Mouse (Mus musculus) thymus, postnatal 0 days (tissue): Measurements from ENCODE around the gene H2-Q10. TPM values are rescaled to one million over a fixed set of nuclear protein-coding genes. Genes with fewer than 3 reads are reported as not detected.
"Not testable (repeated sequence)": the region's sequence is repeated elsewhere in the genome, so short reads cannot be mapped to it uniquely, and the experiment has no call there.

Experiments
- DNase-seq: peaks from one replicate; pipeline ENCODE4 v3.0.0-alpha.2; 2015; ENCODE audit warnings: low spot score
- polyA plus RNA-seq: library from polyadenylated mRNA; unstranded; fragments of >200 nt; fragmentation: Nextera tagmentation; extraction: Ambion mirVana; gene quantifications from 2 replicates; pipeline ENCODE4 v1.2.1, GENCODE M21; 2015

H2-Q10 gene
- polyA plus RNA-seq: 3.3 and 3.8 TPM in 2 replicates

DNA sequence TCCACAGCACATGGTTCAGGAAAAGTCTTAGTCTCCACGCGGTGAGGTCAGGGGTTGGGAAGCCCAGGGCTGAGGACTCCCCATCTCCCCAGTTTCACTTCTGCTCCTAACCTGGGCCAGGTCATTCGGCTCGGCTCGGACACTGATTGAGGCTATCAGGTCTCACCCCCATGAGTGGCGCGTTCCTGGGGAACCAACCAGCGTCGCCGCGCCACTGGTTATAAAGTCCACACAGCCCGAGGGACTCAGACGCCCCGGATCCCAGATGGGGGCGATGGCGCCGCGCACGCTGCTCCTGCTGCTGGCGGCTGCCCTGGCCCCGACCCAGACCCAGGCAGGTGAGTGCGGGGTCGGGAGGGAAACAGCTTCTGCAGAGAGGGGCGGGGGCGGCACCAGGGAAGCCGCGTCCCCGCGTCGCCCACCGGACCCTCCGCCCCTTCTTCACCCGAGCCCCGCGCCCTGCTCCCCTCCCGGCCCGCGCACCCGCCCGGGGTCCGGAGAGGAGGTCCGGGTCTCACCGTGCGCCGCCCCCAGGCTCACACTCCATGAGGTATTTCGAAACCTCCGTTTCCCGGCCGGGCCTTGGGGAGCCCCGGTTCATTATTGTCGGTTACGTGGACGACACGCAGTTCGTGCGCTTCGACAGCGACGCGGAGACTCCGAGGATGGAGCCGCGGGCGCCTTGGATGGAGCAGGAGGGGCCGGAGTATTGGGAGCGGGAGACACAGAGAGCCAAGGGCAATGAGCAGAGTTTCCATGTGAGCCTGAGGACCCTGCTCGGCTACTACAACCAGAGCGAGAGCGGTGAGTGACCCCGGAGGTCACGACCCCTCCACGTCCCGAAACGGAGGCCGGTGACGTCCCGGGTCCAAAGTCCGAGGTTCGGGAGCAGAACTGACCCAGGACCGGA, at the start of gene H2-Q10:
TSS of gene H2-Q10 (plus strand) at position 248 of the 910 bp plus-strand sequence.
- no peak for DNase-seq

DNA sequence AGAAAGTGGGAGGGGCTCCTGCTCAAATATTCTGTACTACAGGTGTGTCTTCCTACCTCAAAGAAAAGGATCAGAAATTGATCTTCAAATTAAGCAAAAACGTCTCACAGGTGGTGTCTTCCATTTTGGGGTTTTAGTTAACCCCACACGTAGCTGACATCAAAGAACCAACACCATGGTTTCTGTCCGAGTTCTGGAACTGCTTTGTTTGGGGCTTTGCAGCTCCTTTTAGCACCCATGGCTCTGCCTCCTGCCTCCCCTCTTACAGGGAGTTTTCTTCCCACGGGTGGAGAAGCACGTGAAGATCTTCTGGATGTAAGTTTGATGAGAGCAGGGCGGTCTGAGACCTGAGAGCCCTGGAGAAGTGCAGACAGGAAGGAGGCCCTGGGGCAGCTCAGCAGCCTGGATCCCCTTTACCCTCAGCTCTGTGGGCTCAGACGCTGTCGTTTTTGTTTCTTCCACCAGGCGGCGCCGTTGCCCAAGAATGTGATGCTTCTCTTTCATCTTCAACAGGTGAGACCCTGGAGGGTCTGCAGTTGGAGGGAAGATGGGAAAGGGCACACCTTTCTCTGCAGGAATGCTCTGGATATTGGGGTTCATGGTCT, 49.6 kb upstream of the H2-Q10 start:
- peak; percentile 69 for DNase-seq

DNA sequence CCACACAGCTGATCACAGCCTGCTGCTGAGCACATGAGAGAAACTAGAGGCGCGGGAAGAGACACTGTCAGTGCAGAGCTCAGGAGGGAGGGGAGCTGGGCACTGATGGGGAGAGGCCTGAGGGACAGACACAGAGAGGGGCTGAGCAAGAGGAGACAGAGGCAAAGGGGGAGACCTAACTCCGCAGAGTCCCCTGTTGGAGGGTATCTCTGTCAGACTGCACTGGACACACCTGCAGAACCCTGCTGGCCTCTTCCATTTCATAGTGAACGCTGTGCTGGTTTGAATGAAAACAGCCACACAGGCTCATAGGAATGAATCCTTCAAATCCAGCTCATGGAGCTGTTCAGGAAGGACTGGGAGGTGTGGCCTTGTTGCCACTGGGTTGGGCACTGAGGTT, 48.6 kb upstream of the H2-Q10 start:
- DNase-seq: not testable (repeated sequence)

DNA sequence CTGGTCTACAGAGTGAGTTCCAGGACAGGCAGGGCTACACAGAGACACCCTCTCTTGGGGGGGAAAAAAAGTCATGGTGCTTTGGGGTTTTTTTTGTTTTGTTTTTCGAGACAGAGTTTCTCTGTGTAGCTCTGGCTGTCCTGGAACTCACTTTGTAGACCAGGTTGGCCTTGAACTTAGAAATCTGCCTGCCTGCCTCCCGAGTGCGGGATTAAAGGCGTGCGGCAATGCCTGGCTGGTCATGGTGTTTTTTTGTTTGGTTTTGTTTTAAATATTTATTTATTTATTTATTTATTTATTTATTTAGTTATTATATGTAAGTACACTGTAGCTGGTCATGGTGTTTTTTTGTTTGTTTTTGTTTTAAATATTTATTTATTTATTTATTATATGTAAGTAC, 47.5 kb upstream of the H2-Q10 start:
- not testable (repeated sequence) for DNase-seq

DNA sequence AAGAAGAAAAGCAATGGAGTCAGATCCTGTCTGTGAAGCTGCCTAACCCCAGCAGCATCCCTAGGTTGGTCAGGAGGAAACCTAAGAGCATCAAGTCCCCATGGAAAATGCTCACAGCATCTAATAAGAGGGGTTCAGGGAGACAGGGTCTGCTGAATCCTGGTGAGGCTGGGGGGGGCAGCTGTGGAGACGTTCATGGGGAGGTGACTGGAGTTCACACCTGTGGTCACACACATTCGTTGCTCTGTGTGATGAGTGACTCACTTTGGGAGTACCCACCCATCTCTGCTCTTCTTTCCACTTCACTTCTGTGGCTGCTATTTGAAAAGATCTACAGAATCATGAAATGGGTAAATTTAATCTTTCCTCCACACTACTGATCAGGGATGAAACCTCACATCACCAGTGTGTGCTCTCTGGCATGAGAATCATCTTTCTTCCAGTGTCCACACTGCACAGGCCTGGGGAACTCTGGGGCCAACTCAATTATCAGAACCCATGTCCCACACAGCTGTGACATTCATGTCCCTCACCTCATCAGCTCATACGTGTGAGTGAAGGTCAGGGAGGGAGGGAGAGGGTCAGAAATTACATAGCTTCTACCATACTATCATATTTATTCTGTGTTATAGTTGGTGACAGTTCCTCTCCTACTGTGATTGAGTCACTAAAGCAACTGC, 46.6 kb upstream of the H2-Q10 start:
- DNase-seq: not testable (repeated sequence)

DNA sequence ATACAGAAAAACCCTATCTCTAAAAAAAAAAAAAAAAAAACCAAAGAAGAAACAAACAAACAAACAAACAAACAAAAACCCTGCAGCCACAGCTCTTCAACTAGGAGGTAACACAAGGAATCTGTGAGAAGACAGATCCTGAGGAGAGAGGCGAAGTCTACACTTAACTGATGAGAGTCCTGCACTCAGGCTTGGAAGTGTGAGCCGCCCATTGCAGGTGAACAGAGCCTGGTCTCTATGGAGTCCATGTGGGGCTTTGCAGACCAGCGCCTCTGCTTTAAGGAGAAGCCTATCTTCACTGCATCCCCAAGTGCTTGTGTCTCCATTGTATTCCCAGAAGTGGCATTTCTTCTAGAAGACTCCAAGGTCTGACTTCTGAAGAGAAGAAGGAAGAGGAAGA, 45.8 kb upstream of the H2-Q10 start:
- DNase-seq: not testable (repeated sequence)

DNA sequence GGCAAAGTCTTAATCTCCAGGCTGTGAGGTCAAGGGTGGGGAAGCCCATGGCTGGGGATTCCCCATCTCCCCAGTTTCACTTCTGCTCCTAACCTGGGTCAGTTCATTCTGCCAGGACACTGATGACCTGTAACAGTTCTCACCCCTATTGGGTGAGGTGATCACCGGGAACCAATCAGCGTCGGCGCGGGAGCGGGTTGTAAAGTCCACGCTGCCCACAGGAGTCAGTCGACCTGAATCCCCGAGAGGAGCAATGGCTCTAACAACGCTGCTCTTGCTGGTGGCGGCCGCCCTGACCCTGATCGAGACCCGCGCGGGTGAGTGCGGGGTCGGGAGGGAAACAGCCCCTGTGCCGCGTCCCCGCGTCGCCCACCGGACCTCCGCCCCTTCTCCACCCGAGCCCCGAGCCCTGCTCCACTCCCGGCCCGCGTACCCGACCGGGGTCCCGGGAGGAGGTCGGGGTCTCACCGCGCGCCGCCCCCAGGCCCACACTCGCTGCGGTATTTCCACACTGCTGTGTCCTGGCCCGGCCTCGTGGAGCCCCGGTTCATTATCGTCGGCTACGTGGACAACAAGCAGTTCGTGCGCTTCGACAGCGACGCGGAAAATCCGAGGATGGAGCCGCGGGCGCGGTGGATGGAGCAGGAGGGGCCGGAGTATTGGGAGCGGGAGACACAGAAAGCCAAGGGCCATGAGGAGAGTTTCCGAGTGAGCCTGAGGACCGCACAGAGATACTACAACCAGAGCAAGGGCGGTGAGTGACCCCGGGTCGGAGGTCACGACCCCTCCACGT, 45.1 kb upstream of the H2-Q10 start, which contains the start of gene H2-Q6:
TSS of gene H2-Q6 (plus strand) at position 227 of the 793 bp plus-strand sequence.
- not testable (repeated sequence) for DNase-seq

DNA sequence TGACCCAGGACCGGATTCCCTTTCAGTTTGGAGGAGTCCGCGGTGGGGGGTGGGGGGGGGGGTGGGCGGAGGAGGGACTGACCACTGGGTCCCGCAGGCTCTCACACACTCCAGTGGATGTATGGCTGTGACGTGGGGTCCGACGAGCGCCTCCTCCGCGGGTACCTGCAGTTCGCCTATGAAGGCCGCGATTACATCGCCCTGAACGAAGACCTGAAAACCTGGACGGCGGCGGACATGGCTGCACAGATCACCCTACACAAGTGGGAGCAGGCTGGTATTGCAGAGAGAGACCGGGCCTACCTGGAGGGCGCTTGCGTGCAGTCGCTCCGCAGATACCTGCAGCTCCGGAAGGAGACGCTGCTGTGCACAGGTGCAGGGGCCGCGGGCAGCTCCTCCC, 44.4 kb upstream of the H2-Q10 start:
- not testable (repeated sequence) for DNase-seq

DNA sequence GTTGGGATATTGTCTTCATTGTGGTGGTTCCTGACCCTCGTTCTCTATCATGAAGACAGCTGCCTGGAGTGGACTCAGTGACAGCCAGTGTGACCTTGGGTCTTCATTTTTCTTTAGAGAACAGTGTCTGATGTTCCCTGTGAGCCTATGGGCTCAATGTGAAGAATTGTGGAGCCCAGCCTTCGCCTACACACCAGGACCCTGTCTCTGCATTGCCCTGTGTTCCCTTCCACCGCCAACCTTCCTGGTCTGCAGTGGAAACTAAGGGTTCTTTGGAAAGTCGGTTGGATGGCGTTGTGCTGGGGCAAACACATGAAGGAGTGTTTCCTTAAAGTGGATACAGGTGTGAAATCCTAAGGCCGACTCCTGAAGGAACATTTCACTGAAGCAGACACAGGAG, 41.0 kb upstream of the H2-Q10 start:
- not testable (repeated sequence) for DNase-seq

DNA sequence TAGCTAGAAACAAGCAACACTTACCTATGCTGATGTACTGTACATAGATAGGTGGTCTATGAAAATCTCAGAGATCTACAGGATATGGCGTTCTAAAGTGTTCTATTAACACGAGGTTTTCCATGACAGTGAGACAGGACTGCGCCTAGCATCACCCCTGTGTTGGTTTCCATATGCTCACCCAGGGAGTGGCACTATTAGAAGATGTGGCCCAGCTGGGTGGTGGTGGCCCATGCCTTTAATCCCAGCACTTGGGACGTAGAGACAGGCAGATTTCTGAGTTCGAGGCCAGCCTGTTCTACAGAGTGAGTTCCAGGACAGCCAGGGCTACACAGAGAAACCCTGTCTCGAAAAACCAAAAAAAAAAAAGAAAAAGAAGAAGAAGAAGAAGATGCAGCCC, 39.2 kb upstream of the H2-Q10 start:
- DNase-seq: not testable (repeated sequence)

DNA sequence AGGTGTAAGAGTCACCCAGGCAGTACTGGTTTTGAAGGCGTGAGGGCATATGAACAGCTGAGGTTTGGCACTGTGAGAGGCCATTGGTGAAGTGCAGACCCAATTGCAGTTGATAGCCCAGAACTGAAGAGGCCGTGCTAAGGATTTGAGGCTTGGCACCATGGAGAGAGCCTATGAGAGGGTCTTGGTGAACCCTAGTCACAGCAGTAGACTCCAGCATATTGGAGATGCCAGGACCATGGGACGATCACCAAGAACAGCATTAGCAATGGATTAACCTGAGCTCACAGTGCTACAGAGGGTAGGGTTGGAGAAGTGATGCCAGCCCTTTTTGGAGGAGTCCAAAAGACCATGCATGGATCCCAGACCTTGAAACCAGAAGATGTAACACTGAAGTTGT, 37.7 kb upstream of the H2-Q10 start:
- not testable (repeated sequence) for DNase-seq

DNA sequence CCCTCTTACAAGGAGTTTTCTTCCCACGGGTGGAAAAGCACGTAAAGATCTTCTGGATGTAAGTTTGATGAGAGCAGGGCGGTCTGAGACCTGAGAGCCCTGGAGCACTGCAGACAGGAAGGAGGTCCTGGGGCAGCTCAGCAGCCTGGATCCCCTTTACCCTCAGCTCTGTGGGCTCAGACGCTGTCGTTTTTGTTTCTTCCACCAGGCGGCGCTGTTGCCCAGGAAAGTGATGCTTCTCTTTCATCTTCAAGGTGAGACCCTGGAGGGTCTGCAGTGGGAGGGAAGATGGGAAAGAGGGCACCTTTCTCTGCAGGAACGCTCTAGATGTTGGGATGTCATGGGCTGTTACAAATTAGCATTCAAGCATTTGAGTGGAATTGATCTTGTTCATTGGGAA, 35.1 kb upstream of the H2-Q10 start:
- DNase-seq: peak; percentile 69

DNA sequence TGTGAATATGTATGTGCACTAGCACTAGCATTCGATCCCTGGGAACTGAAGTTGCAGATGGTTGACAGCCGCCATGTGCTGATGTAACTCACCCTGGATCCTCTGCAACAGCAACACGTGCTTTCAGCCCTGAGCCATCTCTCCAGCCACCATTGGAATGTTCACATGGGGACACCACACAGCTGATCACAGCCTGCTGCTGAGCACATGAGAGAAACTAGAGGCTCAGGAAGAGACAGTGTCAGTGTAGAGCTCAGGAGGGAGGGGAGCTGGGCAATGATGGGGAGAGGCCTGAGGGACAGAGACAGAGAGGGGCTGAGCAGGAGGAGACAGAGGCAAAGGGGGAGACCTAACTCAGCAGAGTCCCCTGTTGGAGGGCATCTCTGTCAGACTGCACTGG, 34.3 kb upstream of the H2-Q10 start:
- DNase-seq: not testable (repeated sequence)

DNA sequence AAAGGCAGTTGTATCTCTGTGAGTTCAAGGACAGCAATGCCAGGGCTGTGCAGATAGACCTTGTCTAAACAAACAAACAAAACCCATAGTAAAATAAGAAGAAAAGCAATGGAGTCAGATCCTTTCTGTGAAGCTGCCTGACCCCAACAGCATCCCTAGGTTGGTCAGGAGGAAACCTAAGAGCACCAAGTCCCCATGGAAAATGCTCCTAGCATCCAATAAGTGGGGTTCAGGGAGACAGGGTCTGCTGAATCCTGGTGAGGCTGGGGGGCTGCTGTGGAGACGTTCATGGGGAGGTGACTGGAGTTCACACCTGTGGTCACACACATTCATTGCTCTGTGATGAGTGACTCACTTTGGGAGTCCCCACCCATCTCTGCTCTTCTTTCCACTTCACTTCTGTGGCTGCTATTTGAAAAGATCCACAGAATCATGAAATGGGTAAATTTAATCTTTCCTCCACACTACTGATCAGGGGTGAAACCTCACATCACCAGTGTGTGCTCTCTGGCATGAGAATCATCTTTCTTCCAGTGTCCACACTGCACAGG, 32.4 kb upstream of the H2-Q10 start:
- DNase-seq: not testable (repeated sequence)

DNA sequence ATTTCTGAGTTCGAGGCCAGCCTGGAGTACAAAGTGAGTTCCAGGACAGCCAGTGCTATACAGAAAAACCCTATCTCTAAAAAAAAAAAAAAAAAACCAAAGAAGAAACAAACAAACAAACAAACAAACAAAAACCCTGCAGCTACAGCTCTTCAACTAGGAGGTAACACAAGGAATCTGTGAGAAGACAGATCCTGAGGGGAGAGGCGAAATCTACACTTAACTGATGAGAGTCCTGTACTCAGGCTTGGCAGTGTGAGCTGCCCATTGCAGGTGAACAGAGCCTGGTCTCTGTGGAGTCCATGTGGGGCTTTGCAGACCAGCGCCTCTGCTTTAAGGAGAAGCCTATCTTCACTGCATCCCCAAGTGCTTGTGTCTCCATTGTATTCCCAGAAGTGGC, 31.5 kb upstream of the H2-Q10 start:
- not testable (repeated sequence) for DNase-seq

DNA sequence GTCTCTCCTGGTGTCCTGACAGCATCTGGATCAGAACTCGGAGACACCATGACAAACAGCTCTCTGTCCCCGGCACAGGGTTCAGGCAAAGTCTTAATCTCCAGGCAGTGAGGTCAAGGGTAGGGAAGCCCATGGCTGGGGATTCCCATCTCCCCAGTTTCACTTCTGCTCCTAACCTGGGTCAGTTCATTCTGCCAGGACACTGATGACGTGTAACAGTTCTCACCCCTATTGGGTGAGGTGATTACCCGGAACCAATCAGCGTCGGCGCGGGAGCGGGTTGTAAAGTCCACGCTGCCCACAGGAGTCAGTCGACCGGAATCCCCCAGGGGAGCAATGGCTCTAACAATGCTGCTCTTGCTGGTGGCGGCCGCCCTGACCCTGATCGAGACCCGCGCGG, 31.0 kb upstream of the H2-Q10 start, which contains the start of gene H2-Q7:
TSS of gene H2-Q7 (plus strand) at position 271 of the 400 bp plus-strand sequence.
- peak; percentile 4 for DNase-seq

DNA sequence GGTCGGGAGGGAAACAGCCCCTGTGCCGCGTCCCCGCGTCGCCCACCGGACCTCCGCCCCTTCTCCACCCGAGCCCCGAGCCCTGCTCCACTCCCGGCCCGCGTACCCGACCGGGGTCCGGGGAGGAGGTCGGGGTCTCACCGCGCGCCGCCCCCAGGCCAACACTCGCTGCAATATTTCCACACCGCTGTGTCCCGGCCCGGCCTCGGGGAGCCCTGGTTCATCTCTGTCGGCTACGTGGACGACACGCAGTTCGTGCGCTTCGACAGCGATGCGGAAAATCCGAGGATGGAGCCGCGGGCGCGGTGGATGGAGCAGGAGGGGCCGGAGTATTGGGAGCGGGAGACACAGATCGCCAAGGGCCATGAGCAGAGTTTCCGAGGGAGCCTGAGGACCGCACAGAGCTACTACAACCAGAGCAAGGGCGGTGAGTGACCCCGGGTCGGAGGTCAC, 30.6 kb upstream of the H2-Q10 start:
- not testable (repeated sequence) for DNase-seq

DNA sequence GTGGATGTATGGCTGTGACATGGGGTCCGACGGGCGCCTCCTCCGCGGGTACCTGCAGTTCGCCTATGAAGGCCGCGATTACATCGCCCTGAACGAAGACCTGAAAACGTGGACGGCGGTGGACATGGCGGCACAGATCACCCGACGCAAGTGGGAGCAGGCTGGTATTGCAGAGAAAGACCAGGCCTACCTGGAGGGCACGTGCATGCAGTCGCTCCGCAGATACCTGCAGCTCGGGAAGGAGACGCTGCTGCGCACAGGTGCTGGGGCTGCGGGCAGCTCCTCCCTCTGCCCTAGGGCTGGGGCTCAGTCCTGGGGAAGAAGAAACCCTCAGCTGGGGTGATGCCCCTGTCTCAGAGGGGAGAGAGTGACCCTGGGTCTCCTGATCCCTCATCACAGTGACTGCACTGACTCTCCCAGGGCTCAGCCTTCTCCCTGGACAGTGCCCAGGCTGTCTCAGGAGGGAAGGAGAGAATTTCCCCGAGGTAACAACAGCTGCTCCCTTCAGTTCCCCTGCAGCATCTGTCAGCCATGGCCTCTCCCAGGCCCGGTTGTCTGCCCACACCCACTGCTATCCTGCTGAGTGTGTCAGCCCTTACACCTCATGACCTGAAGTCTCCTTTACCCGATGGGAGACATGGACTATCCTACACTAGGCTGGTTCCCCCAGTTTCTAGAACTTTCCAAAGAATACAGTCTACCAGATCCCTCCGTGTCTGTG, 29.8 kb upstream of the H2-Q10 start:
- DNase-seq: not testable (repeated sequence)

DNA sequence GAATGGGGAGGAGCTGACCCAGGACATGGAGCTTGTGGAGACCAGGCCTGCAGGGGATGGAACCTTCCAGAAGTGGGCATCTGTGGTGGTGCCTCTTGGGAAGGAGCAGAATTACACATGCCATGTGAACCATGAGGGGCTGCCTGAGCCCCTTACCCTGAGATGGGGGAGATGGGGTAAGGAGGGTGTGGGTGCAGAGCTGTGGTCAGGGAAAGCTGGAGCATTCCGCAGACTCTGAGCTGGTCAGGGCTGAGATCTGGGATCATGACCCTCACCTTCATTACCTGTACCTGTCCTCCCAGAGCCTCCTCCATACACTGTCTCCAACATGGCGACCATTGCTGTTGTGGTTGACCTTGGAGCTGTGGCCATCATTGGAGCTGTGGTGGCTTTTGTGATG, 27.5 kb upstream of the H2-Q10 start:
- not testable (repeated sequence) for DNase-seq

DNA sequence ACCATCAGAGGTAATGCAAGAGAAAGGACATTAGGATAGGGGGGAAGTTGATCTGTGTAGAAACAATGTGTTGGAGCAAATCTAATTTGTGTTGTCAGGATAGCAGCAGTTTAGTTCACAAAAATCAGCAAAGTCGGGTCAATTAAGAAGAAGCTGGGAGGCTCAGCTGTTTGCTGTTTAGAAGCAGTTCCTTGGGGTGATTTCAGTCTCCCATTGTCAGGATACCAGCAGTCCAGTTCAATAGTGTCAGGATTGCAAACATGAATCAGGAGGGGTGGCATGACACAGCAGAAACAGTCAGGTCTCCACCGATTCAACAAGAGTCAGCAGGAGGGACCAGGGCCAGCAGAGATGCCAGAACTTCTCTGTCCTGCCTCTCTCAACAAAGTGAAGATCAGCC, 25.4 kb upstream of the H2-Q10 start:
- DNase-seq: not testable (repeated sequence)
